Mouse (Mus musculus): Measurements from ENCODE around the gene Sergef. TPM values are rescaled to one million over a fixed set of nuclear protein-coding genes. Genes with fewer than 3 reads are reported as not detected.

Gene Sergef
- total RNA-seq, 2 experiments from 2014 or later: 50.5 to 55.9 TPM

- no peak for DNase-seq (ENCODE audit: low spot score in 2 of 2)
These were observed 228.9 kb downstream of the Sergef start for GRCm38 (mm10) chr7:46410727-46411126.

GRCm38 (mm10) chr7:46409204-46409789, 230.3 kb downstream of the Sergef start:
- no peak for DNase-seq (ENCODE audit: low spot score in 2 of 2)

- DNase-seq (ENCODE audit: low spot score in 2 of 2): no peak
These were observed 231.0 kb downstream of the Sergef start for GRCm38 (mm10) chr7:46408606-46409005.

GRCm38 (mm10) chr7:46404756-46405155, 234.9 kb downstream of the Sergef start:
- no peak for DNase-seq (ENCODE audit: low spot score in 2 of 2)

- no peak for DNase-seq (ENCODE audit: low spot score in 2 of 2)
These were observed 235.8 kb downstream of the Sergef start for GRCm38 (mm10) chr7:46403616-46404485.

GRCm38 (mm10) chr7:46401371-46402180, 238.0 kb downstream of the Sergef start:
- DNase-seq (ENCODE audit: low spot score in 2 of 2): no peak

- no peak for DNase-seq (ENCODE audit: low spot score in 2 of 2)
These were observed 239.3 kb downstream of the Sergef start for GRCm38 (mm10) chr7:46400346-46400745.

GRCm38 (mm10) chr7:46399676-46400075, 239.9 kb downstream of the Sergef start:
- DNase-seq (ENCODE audit: low spot score in 2 of 2): no peak

GRCm38 (mm10) chr7:46398612-46399011, 241.0 kb downstream of the Sergef start:
- DNase-seq (ENCODE audit: low spot score in 2 of 2): no peak

GRCm38 (mm10) chr7:46397732-46398333, 241.8 kb downstream of the Sergef start:
- DNase-seq (ENCODE audit: low spot score in 2 of 2): peak in 1 of 2 experiments; percentile 41

- DNase-seq (ENCODE audit: low spot score in 2 of 2): peak; percentile 78 to 82
These were observed 242.5 kb downstream of the Sergef start for GRCm38 (mm10) chr7:46396928-46397731.

GRCm38 (mm10) chr7:46396231-46396927, 243.2 kb downstream of the Sergef start, which contains the start of gene Kcnc1:
Kcnc1 (plus strand) TSS chr7:46396497.
- peak; percentile 72 to 81 for DNase-seq (ENCODE audit: low spot score in 2 of 2)

- DNase-seq (ENCODE audit: low spot score in 2 of 2): no peak
These were observed 244.0 kb downstream of the Sergef start for GRCm38 (mm10) chr7:46395571-46395970.

- no peak for DNase-seq (ENCODE audit: low spot score in 2 of 2)
These were observed 244.7 kb downstream of the Sergef start for GRCm38 (mm10) chr7:46394933-46395332.

GRCm38 (mm10) chr7:46393718-46394511, 245.7 kb downstream of the Sergef start:
- no peak for DNase-seq (ENCODE audit: low spot score in 2 of 2)
